Mouse (Mus musculus) macrophage (primary cell): ENCODE results near the gene Hist1h4f. TPM values are rescaled to one million over a fixed set of nuclear protein-coding genes. Genes with fewer than 3 reads are reported as not detected.
"Not testable (repeated sequence)": the region's sequence is repeated elsewhere in the genome, so short reads cannot be mapped to it uniquely, and the experiment has no call there.

ENCODE experiments used
- H3K27ac ChIP-seq: fragments of 350-480 bp; formaldehyde crosslinking; 2 replicates; pipeline ENCODE4 v1.9.0; 2021
- H3K36me3 ChIP-seq: fragments of 350-480 bp; formaldehyde crosslinking; 2 replicates; pipeline ENCODE4 v1.9.0; 2021; ENCODE audit errors: inconsistent target
- H3K4me3 ChIP-seq: fragments of 350-480 bp; formaldehyde crosslinking; 2 replicates; pipeline ENCODE4 v1.9.0; 2021; ENCODE audit errors: inconsistent target
- H3K79me2 ChIP-seq: fragments of 350-480 bp; formaldehyde crosslinking; 2 replicates; pipeline ENCODE4 v1.9.0; 2021; ENCODE audit errors: inconsistent target
- WGBS: methylation state at CpG from one replicate; pipeline ENCODE4 v1.1.7; 2026; ENCODE audit warnings: inconsistent platforms; ENCODE audit not compliant: missing documents; 5-methylcytosine and 5-hydroxymethylcytosine counted together
- polyA plus RNA-seq: library from polyadenylated mRNA; stranded (reverse); fragments of 250-400 nt; gene quantifications from 3 replicates; pipeline ENCODE4 v1.2.4, GENCODE M21; 2018; ENCODE audit warnings: inconsistent platforms

Hist1h4f gene
- polyA plus RNA-seq, 1 experiment from 2014 or later = not detected

GRCm38 (mm10) chr13:23572218-23573033, 21.0 kb upstream of the Hist1h4f start:
- peak overlapping the region; percentile 75 for H3K27ac ChIP-seq
- H3K4me3 ChIP-seq = peak overlapping the region; percentile 41
- H3K36me3 ChIP-seq = no peaks in the 10 kb centered on the region
- peaks cover 18% of the 10 kb centered on the region; the same call in 1 of the 2 replicates for H3K79me2 ChIP-seq
- 40% methylated on average over 2 of the region's 2 CpGs for WGBS

GRCm38 (mm10) chr13:23571504-23572217, 20.2 kb upstream of the Hist1h4f start:
- H3K79me2 ChIP-seq = peaks cover 18% of the 10 kb centered on the region; the same call in 1 of the 2 replicates
- peak overlapping the region; percentile 41 for H3K4me3 ChIP-seq
- H3K27ac ChIP-seq = peak overlapping the region; percentile 75
- H3K36me3 ChIP-seq = not testable (repeated sequence)
- 2% methylated on average over 7 of the region's 34 CpGs for WGBS

- 0% methylated on average over 8 of the region's 18 CpGs for WGBS
- Histone ChIP-seq H3K79me2 (peaks cover 18% of the 10 kb centered on the region; the same call in 1 of the 2 replicates), H3K36me3 (no peaks in the 10 kb centered on the region), H3K27ac (peak within 1 kb of the TSS; percentile 75), H3K4me3 (peak within 1 kb of the TSS; percentile 41)
Observed at GRCm38 (mm10) chr13:23571022-23571503, 19.6 kb upstream of the Hist1h4f start, which contains the start of the genes Hist1h2ae and Hist1h2bg. Gene Hist1h2ae, minus strand, starts transcription at chr13:23571220. Gene Hist1h2bg, plus strand, starts transcription at chr13:23571396.

DNA sequence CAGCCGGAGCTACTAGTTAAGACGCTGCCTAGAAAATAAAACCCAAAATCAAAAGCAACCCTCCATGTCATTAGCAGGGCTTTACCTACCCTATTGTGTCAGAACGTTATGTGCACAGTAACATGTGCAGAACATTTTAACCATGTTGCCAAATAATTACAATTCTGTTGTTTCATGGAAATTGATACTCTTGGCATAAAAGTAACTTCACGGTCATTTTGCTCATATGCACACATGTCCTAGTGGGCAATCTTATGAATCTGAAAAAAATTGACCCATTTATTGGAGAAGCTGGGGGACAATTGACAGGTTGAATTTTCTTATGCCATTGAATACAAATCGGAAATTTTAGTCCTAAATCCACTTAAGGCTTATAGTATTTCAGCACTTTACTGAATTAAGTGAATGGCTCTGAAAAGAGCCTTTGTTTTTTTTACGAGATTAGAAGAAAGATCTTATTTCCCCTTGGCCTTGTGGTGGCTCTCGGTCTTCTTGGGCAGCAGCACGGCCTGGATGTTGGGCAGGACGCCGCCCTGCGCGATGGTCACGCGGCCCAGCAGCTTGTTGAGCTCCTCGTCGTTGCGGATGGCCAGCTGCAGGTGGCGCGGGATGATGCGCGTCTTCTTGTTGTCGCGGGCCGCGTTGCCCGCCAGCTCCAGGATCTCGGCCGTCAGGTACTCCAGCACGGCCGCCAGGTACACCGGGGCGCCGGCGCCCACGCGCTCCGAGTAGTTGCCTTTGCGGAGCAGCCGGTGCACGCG, 19.0 kb upstream of the Hist1h4f start:
- Histone ChIP-seq H3K79me2 (peaks cover 18% of the 10 kb centered on the region; the same call in 1 of the 2 replicates), H3K27ac (peak overlapping the region; percentile 46), H3K4me3 (peak overlapping the region; percentile 1; the same call in 1 of the 2 replicates)
- WGBS = 15% methylated on average over 5 of the region's 41 CpGs
- not testable (repeated sequence) for H3K36me3 ChIP-seq

DNA sequence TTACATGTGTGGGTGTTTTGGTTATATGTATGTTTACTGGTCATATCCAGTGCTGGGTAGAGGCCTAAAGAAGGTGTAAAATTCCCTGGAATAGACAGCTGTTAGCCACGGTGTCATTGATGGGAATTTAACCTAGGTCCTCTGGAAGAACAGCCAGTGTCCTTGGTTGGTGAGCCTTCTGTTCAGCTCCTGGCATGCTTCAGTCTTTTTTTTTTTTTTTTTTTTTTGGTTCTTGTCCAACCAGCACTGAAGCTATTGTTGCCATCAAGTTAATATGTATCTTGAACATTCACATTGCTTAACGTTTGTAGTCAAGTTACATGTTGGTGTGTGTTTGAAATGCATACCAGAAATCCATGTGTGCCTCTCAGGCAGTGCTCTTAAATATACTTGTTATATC, 13.0 kb upstream of the Hist1h4f start:
- no peaks in the 10 kb centered on the region for H3K36me3 ChIP-seq
- WGBS = 95% methylated on average over 2 of the region's 2 CpGs
- H3K4me3 ChIP-seq = no peak overlapping the region
- no peaks in the 10 kb centered on the region for H3K79me2 ChIP-seq
- no peak overlapping the region for H3K27ac ChIP-seq

DNA sequence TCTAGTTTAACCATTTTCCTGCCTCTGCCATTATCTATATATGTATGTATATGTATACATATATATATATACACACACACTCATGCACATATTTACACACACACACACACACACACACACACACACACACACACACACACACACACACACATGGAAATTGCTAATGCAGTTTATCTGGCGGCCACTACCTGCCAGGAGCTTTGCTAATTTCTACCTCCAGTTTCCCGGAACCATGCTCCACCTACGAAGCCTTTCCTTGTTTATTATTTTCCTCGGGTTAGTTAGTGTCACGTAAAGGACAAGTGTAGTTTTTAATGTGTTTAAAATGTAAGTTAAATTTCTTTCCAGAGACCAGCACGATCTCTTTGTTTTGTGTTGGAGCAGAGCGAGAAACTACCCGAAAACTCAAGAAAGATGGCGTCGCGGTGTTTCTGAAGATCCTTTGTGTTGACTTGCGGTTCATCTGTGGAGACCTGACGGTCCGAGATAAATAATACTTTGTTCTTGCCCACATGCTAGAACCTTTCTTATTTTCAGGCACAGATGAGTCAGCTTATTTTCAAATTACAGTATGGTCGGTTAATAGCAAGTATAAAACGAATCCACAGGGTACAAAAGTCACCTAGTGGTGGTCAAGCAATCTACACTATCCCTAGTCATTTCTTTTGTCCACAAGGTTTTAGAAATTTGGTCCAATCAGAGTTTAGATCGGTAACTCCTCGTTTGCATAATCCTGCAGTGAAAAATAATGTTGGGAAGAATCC, 11.4 kb upstream of the Hist1h4f start:
- WGBS = 7% methylated on average over 18 of the region's 18 CpGs
- H3K27ac ChIP-seq = peak overlapping the region; percentile 91
- no peaks in the 10 kb centered on the region for H3K79me2 ChIP-seq
- peak overlapping the region; percentile 15; the same call in 1 of the 2 replicates for H3K4me3 ChIP-seq
- H3K36me3 ChIP-seq = no peaks in the 10 kb centered on the region

GRCm38 (mm10) chr13:23561883-23562659, 10.6 kb upstream of the Hist1h4f start, which contains the start of gene Hist1h3e:
Gene Hist1h3e, minus strand, starts transcription at chr13:23562369.
- H3K36me3 ChIP-seq, H3K79me2 ChIP-seq: not testable (repeated sequence)
- 0% methylated on average over 23 of the region's 67 CpGs for WGBS
- Histone ChIP-seq H3K27ac (peak within 1 kb of the TSS; percentile 91), H3K4me3 (peak within 1 kb of the TSS; percentile 15; the same call in 1 of the 2 replicates)

DNA sequence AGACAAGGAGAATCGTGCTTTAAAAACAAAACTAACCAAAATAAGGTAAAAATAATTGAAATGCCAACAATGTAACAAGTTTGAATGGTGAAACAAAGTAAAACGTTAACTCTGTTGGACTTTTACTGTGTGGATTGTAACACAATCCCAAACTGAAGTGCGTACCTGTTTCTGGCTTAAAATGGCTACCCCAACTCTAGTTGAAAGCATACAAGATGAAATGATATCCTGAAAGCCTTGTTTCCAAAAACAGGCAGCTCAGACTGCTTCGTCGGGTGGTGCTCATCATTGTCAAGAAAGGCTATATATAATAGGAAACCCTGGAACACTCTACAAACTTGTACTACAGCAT, 10.1 kb upstream of the Hist1h4f start:
- H3K27ac ChIP-seq, H3K79me2 ChIP-seq, H3K36me3 ChIP-seq: not testable (repeated sequence)
- 0% methylated on average over 2 of the region's 5 CpGs for whole genome bisulfite sequencing
- H3K4me3 ChIP-seq = peak overlapping the region; percentile 5; the same call in 1 of the 2 replicates

DNA sequence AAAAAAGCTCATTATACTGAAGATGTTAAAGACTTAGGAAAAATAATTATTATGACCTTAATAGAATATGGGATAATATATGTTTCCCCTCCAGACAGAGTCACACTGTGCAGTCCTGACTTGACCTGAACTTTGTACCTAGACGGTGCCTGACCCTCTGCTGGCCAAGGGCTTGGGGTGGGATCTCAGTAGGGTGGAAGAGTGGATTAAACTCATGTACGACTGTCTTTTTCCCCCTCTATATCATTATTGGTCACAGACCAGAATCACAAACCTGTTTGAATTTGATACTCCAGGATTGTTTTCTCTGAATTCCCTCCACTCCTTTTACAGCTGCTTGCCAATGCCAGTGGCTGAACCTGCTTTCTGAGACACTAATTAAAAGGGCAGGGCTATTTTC, 9.3 kb upstream of the Hist1h4f start:
- WGBS = 63% methylated on average over 2 of the region's 2 CpGs
- H3K36me3 ChIP-seq, H3K4me3 ChIP-seq, H3K79me2 ChIP-seq: not testable (repeated sequence)
- H3K27ac ChIP-seq = peak overlapping the region; percentile 13; the same call in 1 of the 2 replicates

GRCm38 (mm10) chr13:23556906-23557305, 5.5 kb upstream of the Hist1h4f start:
- 71% methylated on average over 3 of the region's 3 CpGs for WGBS
- Histone ChIP-seq H3K36me3 (no peaks in the 10 kb centered on the region), H3K4me3 (peak overlapping the region; percentile 49; the same call in 1 of the 2 replicates), H3K27ac (peak overlapping the region; percentile 85), H3K79me2 (no peaks in the 10 kb centered on the region)

DNA sequence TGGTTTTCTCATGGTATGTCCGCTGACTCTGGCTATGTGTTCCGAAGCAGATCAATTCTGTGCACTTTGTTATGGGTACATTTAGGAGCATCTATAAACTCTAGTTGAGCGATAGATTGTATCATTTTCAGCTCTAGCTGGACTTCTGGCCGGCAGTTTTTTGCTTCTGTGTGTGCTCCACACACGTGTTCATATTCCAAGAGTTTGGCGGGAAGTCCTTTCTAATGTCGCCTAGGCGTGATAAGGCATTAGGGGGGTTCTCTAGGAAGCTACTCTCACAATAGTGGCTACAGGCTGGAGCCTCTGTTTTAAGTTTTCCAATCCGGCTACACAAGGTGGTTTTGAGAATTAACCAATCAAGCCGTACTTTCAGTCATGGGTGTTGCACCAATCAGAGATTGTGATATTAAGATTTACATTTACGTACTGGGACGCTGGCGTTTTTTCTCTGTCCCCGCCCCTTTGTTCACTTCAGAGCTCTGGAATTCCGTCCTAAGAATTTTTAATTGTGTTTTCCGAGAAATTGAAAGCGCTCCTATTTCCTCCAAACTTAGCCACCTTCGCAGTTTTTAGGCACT, 4.5 kb upstream of the Hist1h4f start:
- Histone ChIP-seq H3K27ac (peak overlapping the region; percentile 85), H3K4me3 (peak overlapping the region; percentile 49), H3K36me3 (no peaks in the 10 kb centered on the region), H3K79me2 (no peaks in the 10 kb centered on the region)
- 0% methylated on average over 18 of the region's 18 CpGs for WGBS

DNA sequence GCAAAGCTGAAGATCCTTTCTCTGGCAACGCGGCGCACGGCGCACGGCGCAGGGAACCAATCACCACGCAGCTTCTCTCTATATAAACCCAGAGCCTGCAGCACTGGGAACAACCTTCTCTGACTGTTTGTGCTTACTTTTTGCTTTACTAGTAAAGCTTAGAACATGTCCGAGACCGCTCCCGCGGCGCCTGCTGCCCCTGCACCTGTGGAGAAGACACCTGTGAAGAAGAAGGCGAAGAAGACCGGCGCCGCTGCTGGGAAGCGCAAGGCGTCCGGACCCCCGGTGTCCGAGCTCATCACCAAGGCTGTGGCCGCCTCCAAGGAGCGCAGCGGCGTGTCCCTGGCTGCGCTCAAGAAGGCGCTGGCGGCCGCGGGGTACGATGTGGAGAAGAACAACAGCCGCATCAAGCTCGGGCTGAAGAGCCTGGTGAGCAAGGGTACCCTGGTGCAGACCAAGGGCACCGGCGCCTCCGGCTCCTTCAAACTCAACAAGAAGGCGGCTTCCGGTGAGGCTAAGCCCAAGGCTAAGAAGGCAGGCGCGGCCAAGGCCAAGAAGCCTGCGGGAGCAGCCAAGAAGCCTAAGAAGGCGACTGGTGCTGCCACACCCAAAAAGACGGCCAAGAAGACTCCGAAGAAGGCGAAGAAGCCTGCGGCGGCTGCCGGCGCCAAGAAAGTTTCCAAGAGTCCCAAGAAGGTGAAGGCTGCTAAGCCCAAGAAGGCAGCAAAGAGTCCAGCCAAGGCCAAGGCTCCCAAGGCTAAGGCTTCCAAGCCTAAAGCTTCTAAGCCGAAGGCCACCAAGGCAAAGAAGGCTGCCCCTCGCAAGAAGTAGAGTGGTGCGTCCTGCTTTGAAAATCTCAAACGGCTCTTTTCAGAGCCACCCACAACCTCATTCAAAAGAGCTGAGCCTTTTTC, 3.7 kb upstream of the Hist1h4f start:
- WGBS = 1% methylated on average over 38 of the region's 54 CpGs
- H3K27ac ChIP-seq = peak overlapping the region; percentile 85
- no peaks in the 10 kb centered on the region for H3K36me3 ChIP-seq
- peak overlapping the region; percentile 49 for H3K4me3 ChIP-seq
- H3K79me2 ChIP-seq = no peaks in the 10 kb centered on the region
